Mouse (Mus musculus): ENCODE data around the gene Osgep. TPM values are rescaled to one million over a fixed set of nuclear protein-coding genes. Genes with fewer than 3 reads are reported as not detected.
"Not testable (repeated sequence)": the region's sequence is repeated elsewhere in the genome, so short reads cannot be mapped to it uniquely, and the experiment has no call there.

Osgep gene
- polyA plus RNA-seq, 1 experiment from 2014 or later: 201 TPM

- H3K4me1 ChIP-seq: peaks cover 10% of the 10 kb centered on the region; the same call in 1 of the 2 replicates
- H3K36me3 ChIP-seq: peaks cover 3% of the 10 kb centered on the region; the same call in 1 of the 2 replicates
- no peaks in the 10 kb centered on the region for H3K9me3 ChIP-seq (replicated peaks)
- WGBS: 91% methylated on average over 3 of the region's 3 CpGs
- DNase-seq (ENCODE audit: low spot score): no peak
- no peak overlapping the region for H3K27ac ChIP-seq
- no peaks in the 10 kb centered on the region for H3K27me3 ChIP-seq (ENCODE audit: low read depth, poor library complexity, severe bottlenecking)
- H3K4me3 ChIP-seq: no peak overlapping the region
These were observed 57.7 kb downstream of the Osgep start for GRCm38 (mm10) chr14:50866966-50867365.

- H3K36me3 ChIP-seq; H3K9me3 ChIP-seq (replicated peaks); H3K27me3 ChIP-seq (ENCODE audit: low read depth, poor library complexity, severe bottlenecking); H3K4me3 ChIP-seq; H3K4me1 ChIP-seq; DNase-seq (ENCODE audit: low spot score); H3K27ac ChIP-seq: not testable (repeated sequence)
These were observed 59.7 kb downstream of the Osgep start for GRCm38 (mm10) chr14:50865005-50865404.

GRCm38 (mm10) chr14:50862641-50863040 lies 62.1 kb downstream of the Osgep start:
- DNase-seq (ENCODE audit: low spot score): no peak
- Histone ChIP-seq H3K27me3 (ENCODE audit: low read depth, poor library complexity, severe bottlenecking) (no peaks in the 10 kb centered on the region), H3K27ac (no peak overlapping the region), H3K4me1 (no peaks in the 10 kb centered on the region), H3K4me3 (no peak overlapping the region), H3K36me3 (peaks cover 20% of the 10 kb centered on the region), H3K9me3 (replicated peaks) (no peaks in the 10 kb centered on the region)
- WGBS: 93% methylated on average over 10 of the region's 10 CpGs

Other genes starting within 250 kb of the Osgep start
- not detected in 2 replicates for gene Olfr747, start 231.7 kb downstream of the Osgep start, polyA plus RNA-seq (2016; fragmentation: Nextera tagmentation; extraction: Ambion mirVana)
- gene Olfr748, start 217.5 kb downstream of the Osgep start, polyA plus RNA-seq (2016; fragmentation: Nextera tagmentation; extraction: Ambion mirVana): not detected in 2 replicates
- gene Olfr749, start 179.8 kb downstream of the Osgep start, polyA plus RNA-seq (2016; fragmentation: Nextera tagmentation; extraction: Ambion mirVana): not detected in 2 replicates
- gene Ttc5, start 139.4 kb downstream of the Osgep start, polyA plus RNA-seq (2016; fragmentation: Nextera tagmentation; extraction: Ambion mirVana): 91.9 and 96.1 TPM in 2 replicates
- not detected in 2 replicates for gene Ccnb1ip1, start 117.2 kb downstream of the Osgep start, polyA plus RNA-seq (2016; fragmentation: Nextera tagmentation; extraction: Ambion mirVana)
- gene Parp2, start 117.1 kb downstream of the Osgep start, polyA plus RNA-seq (2016; fragmentation: Nextera tagmentation; extraction: Ambion mirVana): 63.3 and 77.2 TPM in 2 replicates
- gene Tep1, start 54.3 kb downstream of the Osgep start, polyA plus RNA-seq (2016; fragmentation: Nextera tagmentation; extraction: Ambion mirVana): 3.8 and 5.7 TPM in 2 replicates
- gene Klhl33, start 27.4 kb downstream of the Osgep start, polyA plus RNA-seq (2016; fragmentation: Nextera tagmentation; extraction: Ambion mirVana): 0.06 and 0.10 TPM in 2 replicates
- 526 and 613 TPM in 2 replicates for gene Apex1, start 75 bp upstream of the Osgep start, polyA plus RNA-seq (2016; fragmentation: Nextera tagmentation; extraction: Ambion mirVana)
- 45.4 and 51.9 TPM in 2 replicates for gene Pip4p1, start 6.0 kb upstream of the Osgep start, polyA plus RNA-seq (2016; fragmentation: Nextera tagmentation; extraction: Ambion mirVana)
- 88.3 and 89.7 TPM in 2 replicates for gene Pnp, start 6.2 kb upstream of the Osgep start, polyA plus RNA-seq (2016; fragmentation: Nextera tagmentation; extraction: Ambion mirVana)
- not detected in 2 replicates for gene Gm49342, start 19.6 kb upstream of the Osgep start, polyA plus RNA-seq (2016; fragmentation: Nextera tagmentation; extraction: Ambion mirVana)
- 0.48 and 0.65 TPM in 2 replicates for gene Pnp2, start 31.1 kb upstream of the Osgep start, polyA plus RNA-seq (2016; fragmentation: Nextera tagmentation; extraction: Ambion mirVana)
- not detected in 2 replicates for gene Rnase10, start 82.9 kb upstream of the Osgep start, polyA plus RNA-seq (2016; fragmentation: Nextera tagmentation; extraction: Ambion mirVana)
- gene Rnase9, start 117.0 kb upstream of the Osgep start, polyA plus RNA-seq (2016; fragmentation: Nextera tagmentation; extraction: Ambion mirVana): not detected in 2 replicates
- gene Rnase11, start 125.3 kb upstream of the Osgep start, polyA plus RNA-seq (2016; fragmentation: Nextera tagmentation; extraction: Ambion mirVana): not detected in 2 replicates
- 0.30 TPM in 1 of 2 replicates, not detected in the other for gene Rnase12, start 132.8 kb upstream of the Osgep start, polyA plus RNA-seq (2016; fragmentation: Nextera tagmentation; extraction: Ambion mirVana)
- not detected in 2 replicates for gene Olfr750, start 149.5 kb upstream of the Osgep start, polyA plus RNA-seq (2016; fragmentation: Nextera tagmentation; extraction: Ambion mirVana)
- 5.1 and 6.6 TPM in 2 replicates for gene Rnase4, start 166.2 kb upstream of the Osgep start, polyA plus RNA-seq (2016; fragmentation: Nextera tagmentation; extraction: Ambion mirVana)
- 1.5 and 1.8 TPM in 2 replicates for gene Ang, start 166.3 kb upstream of the Osgep start, polyA plus RNA-seq (2016; fragmentation: Nextera tagmentation; extraction: Ambion mirVana)
- gene Eddm3b, start 189.5 kb upstream of the Osgep start, polyA plus RNA-seq (2016; fragmentation: Nextera tagmentation; extraction: Ambion mirVana): not detected in 2 replicates
- 0.14 TPM in 1 of 2 replicates, not detected in the other for gene Rnase6, start 199.0 kb upstream of the Osgep start, polyA plus RNA-seq (2016; fragmentation: Nextera tagmentation; extraction: Ambion mirVana)
- gene Rnase1, start 221.9 kb upstream of the Osgep start, polyA plus RNA-seq (2016; fragmentation: Nextera tagmentation; extraction: Ambion mirVana): 0.15 TPM in 1 of 2 replicates, not detected in the other
- not detected in 2 replicates for gene Rnase2b, start 237.4 kb upstream of the Osgep start, polyA plus RNA-seq (2016; fragmentation: Nextera tagmentation; extraction: Ambion mirVana)

Data from limb, embryonic 10.5 days (tissue).